Mouse (Mus musculus) hematopoietic stem cell, adult 5-6 weeks (primary cell): ENCODE data around the gene Gpr137. TPM values are rescaled to one million over a fixed set of nuclear protein-coding genes. Genes with fewer than 3 reads are reported as not detected.

Experiments
- ATAC-seq, 2 experiments: fragments of 125-278 bp in 1 of 2; replicated peaks in 1 of 2; 2 replicates each; pipeline ENCODE4 v1.8.0; 2016 to 2017; ENCODE audit warnings: inconsistent platforms in 2 of 2, mild to moderate bottlenecking in 2 of 2, moderate number of reproducible peaks in 2 of 2, low read depth in 1 of 2, moderate TSS enrichment in 1 of 2; ENCODE audit not compliant: low FRiP score in 2 of 2, poor library complexity in 2 of 2, severe bottlenecking in 2 of 2, insufficient read depth in 1 of 2, low TSS enrichment in 1 of 2
- total RNA-seq: library from RNA; stranded (forward); fragments of 172-1452, 232-1000 nt; gene quantifications from 2 replicates; pipeline ENCODE4 v1.2.3, GENCODE M21; 2017

The Gpr137 gene
- total RNA-seq, 1 experiment from 2014 or later = 19.5 TPM

- no peak for ATAC-seq
These were observed 24.0 kb downstream of the Gpr137 start for GRCm38 (mm10) chr19:6918321-6918720.

DNA sequence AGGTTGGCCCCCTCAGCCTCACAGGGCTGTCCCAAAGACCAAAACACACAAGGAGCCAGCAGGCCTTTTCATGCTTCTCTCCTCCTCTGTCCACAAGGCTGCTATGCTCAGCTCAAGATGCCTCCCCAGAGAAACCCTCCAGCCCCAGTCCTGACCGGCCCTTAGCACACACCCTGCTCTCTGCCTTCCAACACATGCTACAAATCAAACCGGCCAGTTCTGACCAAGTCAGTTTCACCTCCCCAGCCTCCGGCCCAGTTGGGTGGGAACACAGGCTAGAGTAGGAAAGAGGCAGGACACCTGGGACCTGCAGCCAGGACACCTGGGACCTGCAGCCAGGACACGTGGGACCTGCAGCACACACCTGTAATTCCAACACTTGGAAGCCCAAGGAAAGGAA lies 25.8 kb downstream of the Gpr137 start:
- no peak for ATAC-seq

DNA sequence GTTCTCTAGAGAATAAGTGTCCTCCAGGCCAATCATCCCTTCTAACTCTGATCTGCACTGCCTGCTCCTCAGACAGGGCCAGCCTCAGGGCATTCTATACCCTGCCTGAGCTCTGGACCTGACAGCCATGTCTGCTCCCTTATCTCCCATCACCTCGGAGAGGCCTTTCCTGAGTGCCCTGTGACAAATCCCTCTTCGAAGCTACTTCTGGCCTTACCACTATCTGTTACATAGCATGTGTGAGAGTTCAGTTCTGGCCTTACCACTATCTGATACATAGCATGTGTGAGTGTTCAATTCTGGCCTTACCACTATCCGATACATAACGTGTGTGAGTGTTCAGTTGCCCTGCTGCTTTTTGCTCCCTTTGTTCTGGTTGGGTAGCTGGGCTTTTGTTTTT lies 27.0 kb downstream of the Gpr137 start:
- no peak for ATAC-seq

GRCm38 (mm10) chr19:6914540-6914939 lies 27.7 kb downstream of the Gpr137 start:
- no peak for ATAC-seq

DNA sequence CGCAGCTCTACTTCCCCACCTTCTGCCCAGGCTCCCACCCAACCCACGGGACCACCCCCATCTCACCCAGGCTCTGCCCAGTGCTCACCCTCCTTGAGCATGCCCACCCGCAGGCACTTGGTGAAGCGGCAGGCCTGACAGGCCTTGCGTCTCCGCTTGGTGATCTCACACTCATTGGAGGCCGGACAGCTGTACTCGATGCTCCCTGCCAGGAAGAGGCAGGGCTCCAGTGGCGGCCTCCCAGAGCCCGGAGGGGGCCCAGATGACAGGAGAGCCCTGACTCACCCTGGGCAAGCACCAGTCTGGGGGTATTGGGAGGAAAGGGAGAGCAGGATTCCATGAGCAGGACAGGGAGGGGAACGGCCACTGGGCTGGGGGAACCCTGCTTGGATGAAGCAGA lies 28.3 kb downstream of the Gpr137 start:
- ATAC-seq = no peak

DNA sequence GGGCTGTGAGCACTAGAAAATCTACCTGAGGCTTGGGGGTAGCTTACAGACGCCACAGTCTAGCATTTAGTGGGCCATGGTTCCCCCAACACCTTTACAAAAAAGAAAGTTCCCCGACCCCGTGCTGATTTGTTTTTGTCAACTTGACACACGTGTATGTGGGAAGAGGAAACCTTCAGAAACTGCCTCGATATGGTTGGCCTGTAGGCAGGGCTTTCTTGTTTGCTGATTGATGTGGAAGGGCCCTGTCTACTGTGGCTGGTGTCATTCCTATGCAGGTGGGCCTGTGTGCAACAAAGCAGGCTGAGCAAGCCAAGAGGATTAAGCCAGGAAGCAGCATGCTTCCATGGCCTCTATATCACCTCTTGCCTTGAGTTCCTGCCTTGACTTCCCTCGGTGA lies 29.2 kb downstream of the Gpr137 start:
- no peak for ATAC-seq

DNA sequence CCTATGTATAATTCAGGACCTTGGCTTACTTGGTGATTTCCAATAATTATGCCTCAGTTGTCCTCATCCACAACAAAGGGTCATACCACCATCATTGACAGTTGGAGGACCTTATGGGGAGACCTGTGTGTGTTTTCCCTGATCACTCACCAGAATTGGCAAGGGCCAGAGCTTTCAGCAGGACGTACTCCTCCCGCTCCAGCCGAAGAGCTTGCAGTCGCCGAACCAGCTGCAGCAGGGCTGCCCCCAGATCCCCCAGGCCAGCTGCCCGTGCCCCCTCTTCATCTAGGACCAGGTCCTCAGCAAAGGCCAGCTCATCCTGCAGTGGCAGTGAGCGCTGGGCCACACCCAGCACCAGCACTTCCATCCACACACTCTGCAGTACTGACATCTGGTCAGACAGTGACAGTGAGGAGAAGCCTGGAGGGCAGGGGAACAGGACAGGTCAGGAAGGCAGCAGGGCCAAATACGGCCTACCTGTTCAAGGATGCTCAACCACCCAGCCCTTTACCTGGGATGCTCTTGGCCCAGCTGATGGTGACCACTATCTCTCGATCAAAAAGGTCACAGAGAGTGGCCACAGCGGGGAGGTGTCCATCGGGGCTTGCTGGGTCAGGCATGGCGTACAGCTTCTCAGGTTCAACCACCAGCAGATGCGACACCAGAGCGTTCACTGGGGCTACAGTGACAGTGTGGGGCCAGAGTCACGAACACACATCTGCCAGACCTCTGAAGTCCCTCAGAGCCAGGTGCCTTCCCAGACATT lies 29.9 kb downstream of the Gpr137 start:
- ATAC-seq = no peak

DNA sequence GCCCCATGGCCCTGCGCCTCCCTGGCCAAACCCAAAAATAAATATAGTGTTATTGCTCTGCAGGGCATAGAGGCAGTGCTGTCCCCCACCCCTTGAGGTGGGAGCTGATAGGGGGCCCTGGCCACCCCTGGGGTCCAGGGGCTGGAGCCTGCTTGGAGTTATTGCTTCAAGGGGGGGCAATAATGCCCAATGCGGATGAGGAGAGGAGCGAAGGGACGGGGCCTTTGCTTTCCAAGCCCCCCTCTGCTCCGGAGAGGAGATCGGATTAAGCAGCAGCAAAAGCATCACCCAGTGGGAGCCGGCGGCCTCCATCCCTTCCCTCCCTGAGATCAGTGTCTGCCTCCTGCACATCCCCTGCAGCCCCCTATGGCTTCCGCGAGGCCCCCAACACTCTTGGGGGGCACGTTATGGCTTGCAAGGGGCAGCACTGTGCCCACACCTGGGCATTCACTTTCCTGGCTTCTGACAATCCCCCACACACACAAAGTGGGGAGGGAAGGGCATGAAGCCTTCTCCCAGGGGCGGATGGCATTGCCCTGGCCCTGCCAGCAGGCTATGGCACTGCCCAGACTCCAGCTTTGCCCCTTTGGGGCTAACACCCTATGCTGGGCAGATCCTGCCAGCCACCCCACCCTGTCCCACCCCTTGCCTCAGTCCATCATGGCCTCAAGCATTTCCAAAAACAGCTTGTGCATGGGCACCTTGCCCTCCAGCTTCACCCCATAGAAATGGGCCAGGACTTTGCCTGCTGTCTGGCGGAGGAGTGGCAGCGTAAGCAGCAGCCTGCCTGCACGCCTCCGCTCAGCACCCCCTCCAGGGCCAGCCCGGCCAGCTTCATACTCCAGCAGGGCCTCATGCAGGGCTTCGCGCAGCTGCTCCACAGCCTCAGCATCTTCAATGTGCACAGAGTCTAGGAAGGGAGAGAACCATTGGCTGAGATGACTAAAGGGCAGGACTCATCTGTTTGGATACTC lies 30.9 kb downstream of the Gpr137 start:
- no peak for ATAC-seq

DNA sequence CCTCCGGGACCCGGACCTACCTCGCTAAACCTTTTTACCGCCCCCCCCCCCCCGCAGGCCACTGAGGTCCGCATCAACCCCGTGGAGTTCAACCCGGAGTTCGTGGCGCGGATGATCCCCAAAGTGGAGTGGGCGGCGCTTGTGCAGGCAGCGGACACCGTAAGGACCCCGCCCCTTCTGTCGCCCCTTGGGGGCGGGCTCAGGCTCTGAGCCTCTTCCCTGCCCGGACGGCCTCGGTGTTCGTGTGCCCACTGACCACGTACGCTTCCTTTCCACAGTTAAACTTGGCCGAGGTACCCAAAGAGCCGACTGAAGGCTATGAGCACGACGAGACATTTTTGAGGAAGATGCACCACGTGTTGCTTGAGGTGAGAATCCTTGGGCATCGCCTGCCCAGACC lies 32.0 kb downstream of the Gpr137 start:
- ATAC-seq = peak; percentile 29 to 43; a peak in 3 of 4 replicates

DNA sequence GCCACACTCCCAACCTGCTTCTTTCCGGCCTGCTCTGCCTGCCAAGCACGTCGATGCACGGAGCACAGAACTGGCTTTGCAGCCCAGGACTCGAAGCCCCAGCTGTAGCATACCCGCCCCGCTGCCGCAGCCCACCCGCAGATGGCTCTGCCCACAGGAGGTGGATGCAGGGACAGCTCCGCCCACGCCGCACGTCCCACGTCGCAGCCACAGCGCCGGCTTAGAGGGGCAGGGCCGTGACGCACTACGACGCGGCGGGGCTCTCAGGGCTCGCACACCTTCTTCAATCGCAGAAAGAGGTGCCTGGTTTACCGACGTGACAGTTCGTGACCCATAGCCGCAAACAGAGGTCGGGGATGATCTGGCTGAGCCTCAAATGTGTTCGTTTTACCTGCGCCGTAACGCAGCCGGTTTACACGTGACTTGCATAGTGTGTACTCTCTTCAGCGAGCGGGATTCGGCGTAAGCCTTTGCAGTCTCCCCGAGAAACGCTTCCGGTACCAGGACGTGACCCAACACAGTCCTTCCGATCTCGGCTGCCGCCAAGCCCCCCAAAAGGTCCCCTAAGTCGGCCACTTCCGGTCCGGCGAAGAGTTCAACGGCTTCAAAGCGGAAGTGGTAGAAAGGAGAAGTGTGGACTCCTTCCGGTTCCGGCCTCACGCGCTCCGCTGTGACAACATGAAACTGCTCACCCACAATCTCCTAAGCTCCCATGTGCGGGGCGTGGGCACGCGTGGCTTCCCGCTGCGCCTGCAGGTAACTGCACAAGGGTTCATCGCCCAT lies 32.6 kb downstream of the Gpr137 start, which contains the start of the genes Trmt112 and Prdx5:
Gene Trmt112 (plus strand): TSS at position 192 of the 783 bp plus-strand sequence.
Gene Prdx5 (minus strand): TSS at position 600 of the 783 bp plus-strand sequence.
- ATAC-seq = peak; percentile 84 to 86

- ATAC-seq = no peak
These were observed 33.3 kb downstream of the Gpr137 start for GRCm38 (mm10) chr19:6909021-6909420.

DNA sequence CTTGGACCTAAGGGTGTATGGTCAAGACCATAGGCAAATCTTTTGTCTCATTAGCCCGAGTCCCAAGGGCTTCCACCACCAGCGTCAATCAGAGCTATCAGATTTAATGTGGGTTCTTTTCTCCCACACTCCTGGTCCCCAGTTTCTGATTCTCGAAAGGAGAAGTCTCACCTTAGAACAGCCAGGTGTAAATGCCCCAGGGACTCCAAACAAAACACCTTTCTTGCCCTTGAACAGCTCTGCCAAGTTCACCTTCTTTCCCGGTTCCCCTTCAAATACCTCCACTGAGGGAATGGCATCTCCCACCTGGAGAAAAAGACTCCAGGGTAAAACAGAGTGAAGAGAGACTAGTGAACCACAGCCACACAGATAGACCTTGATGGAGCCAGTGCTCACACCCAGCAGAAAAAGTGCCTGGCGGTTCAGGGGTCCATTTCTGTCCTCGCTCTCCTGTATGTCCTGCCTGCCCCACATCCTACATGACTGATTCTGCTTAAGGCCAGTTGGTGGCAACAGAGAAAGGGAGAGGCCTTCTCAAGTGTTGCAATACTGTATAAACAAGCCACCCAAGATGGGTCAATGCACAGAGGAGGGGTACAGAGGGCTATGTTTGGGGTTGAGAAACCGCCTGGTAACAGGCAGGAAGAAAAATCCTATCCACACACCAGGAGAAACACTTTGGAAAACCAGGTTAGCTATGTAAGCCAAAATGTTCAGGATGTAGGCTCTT lies 34.3 kb downstream of the Gpr137 start:
- no peak for ATAC-seq

GRCm38 (mm10) chr19:6907094-6907493 lies 35.2 kb downstream of the Gpr137 start:
- ATAC-seq = no peak

DNA sequence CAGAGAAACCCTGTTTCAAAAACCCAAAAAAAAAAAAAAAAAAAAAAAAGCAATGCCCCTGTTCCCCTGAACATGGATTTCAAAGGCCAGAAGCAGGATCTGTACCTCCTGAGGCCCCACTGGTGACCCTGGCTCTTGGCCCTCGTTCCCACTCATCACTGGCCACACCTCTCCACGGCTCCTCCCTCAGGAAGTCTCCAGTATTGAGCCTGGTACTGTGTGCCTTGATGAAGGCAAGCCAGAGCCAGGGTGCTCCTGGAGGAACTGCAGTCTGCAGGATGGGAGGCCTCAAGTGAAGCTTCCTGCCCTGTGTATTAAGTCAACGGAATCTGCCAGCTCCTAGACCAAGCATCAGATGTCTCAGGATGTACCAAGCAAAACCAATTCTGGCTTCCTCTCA lies 36.1 kb downstream of the Gpr137 start:
- ATAC-seq = no peak

DNA sequence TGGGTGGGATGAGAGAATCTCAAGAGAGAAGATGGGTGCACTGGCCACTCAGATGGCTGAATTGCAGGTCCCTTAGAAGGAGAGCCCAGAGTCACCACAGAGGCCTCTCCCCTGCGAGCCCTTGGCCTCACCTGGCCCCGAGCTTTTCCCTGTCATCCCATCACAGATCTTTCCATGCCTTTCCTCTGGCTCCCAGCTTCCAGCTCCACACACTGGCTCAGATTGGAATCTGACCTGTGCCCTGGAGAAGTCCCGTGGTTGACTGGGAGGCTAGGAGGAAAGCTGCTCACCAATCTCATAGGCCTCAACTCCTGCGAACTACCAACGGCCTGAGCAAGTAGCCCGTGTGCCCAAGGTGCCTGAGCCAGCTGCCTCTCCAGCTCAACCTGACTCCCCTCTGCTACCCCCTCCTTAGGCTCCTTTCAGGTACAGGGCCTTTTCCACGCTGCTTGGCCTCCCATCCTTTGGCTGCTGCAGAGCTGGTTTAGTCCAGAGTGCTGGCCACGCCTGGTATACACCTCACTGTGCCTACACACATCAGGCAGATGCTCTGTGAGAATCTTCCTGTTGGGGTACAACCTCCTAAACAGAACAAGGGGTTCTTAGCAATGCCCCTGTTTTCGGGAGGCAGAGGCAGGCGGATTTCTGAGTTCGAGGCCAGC lies 36.7 kb downstream of the Gpr137 start:
- ATAC-seq = no peak

GRCm38 (mm10) chr19:6904846-6905245 lies 37.4 kb downstream of the Gpr137 start:
- no peak for ATAC-seq
